Mouse (Mus musculus) cerebellum, adult 11 months (tissue): ENCODE data around the gene Stat5a.

Source experiments
- DNase-seq: peaks from one replicate; pipeline ENCODE4 v3.0.0; 2022

Stat5a gene

GRCm38 (mm10) chr11:100863141-100863540, 4.0 kb downstream of the Stat5a start:
- no peak for DNase-seq

- no peak for DNase-seq
Measured at GRCm38 (mm10) chr11:100865618-100866017, 6.5 kb downstream of the Stat5a start.

- DNase-seq, result no peak
Measured at GRCm38 (mm10) chr11:100870256-100870967, 11.3 kb downstream of the Stat5a start.

GRCm38 (mm10) chr11:100870968-100871350, 11.8 kb downstream of the Stat5a start:
- DNase-seq, result no peak

- no peak for DNase-seq
Measured at GRCm38 (mm10) chr11:100875761-100876160, 16.6 kb downstream of the Stat5a start.

- no peak for DNase-seq
Measured at GRCm38 (mm10) chr11:100879321-100880078, 20.3 kb downstream of the Stat5a start.

GRCm38 (mm10) chr11:100883640-100884039, 24.5 kb downstream of the Stat5a start:
- no peak for DNase-seq

GRCm38 (mm10) chr11:100885472-100885871, 26.3 kb downstream of the Stat5a start:
- DNase-seq, result no peak

GRCm38 (mm10) chr11:100886188-100886740, 27.1 kb downstream of the Stat5a start:
- DNase-seq, result no peak

- no peak for DNase-seq
Measured at GRCm38 (mm10) chr11:100887236-100887635, 28.1 kb downstream of the Stat5a start.

- no peak for DNase-seq
Measured at GRCm38 (mm10) chr11:100887764-100888163, 28.6 kb downstream of the Stat5a start.

- DNase-seq, result no peak
Measured at GRCm38 (mm10) chr11:100888348-100888820, 29.2 kb downstream of the Stat5a start.

- no peak for DNase-seq
Measured at GRCm38 (mm10) chr11:100890481-100890880, 31.3 kb downstream of the Stat5a start.

- no peak for DNase-seq
Measured at GRCm38 (mm10) chr11:100891256-100892123, 32.3 kb downstream of the Stat5a start.

GRCm38 (mm10) chr11:100892435-100892834, 33.3 kb downstream of the Stat5a start:
- DNase-seq, result no peak

GRCm38 (mm10) chr11:100893482-100893881, 34.3 kb downstream of the Stat5a start:
- DNase-seq, result peak; percentile 83

GRCm38 (mm10) chr11:100894146-100894918, 35.2 kb downstream of the Stat5a start:
- DNase-seq, result no peak

- peak; percentile 22 for DNase-seq
Measured at GRCm38 (mm10) chr11:100896078-100896477, 36.9 kb downstream of the Stat5a start.

- DNase-seq, result peak; percentile 36
Measured at GRCm38 (mm10) chr11:100897294-100898231, 38.4 kb downstream of the Stat5a start.

GRCm38 (mm10) chr11:100898441-100899199, 39.5 kb downstream of the Stat5a start:
- DNase-seq, result no peak
